Mouse (Mus musculus) naive thymus-derived CD4-positive, alpha-beta T cell, adult 2 months (primary cell): ENCODE data around the gene Cped1.

Experiments used
- DNase-seq: peaks from one replicate; pipeline ENCODE4 v3.0.0-alpha.2; 2011; ENCODE audit warnings: low read depth

Cped1 gene

DNA sequence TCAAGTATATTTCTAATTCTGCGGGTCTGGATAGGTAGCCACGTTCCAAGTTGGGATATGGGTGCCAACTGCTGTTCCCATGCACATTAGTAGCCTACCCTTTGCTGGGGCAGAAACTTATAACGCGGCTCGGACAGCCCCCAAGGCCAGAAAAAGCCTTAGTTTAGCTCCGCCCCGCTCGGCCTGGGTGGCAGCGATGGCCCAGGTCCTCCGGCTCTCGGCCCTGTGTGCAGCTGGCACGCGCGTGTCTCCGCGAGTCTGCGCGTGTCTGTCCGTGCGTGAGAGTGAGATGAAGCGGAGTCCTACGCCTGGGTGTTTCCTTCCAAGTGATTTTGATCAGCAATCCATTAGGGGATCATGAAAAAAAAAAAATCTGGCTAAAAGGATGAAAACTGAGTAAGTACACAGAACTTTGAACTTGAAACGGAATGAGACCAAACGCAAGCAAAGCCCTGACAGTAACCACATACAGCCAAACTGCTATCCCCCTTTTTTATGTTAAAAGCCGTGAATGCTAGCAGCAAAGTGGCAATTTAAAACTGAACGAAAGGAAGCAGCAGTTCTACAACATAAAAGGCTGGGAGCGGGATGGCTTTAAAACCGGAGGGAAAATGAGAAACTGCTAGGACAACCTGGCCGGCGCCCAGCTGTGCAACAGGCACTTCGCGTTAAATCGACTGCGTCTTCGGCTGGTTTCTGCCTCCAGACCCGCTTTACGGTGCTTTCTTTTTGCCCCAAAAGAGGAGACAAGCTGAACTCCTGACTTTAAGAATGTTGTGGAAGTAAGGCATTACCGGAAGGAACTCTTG, at the start of gene Cped1:
Gene Cped1, plus strand, starts transcription at position 185 of the 809 bp plus-strand sequence.
- DNase-seq = peak; percentile 14

DNA sequence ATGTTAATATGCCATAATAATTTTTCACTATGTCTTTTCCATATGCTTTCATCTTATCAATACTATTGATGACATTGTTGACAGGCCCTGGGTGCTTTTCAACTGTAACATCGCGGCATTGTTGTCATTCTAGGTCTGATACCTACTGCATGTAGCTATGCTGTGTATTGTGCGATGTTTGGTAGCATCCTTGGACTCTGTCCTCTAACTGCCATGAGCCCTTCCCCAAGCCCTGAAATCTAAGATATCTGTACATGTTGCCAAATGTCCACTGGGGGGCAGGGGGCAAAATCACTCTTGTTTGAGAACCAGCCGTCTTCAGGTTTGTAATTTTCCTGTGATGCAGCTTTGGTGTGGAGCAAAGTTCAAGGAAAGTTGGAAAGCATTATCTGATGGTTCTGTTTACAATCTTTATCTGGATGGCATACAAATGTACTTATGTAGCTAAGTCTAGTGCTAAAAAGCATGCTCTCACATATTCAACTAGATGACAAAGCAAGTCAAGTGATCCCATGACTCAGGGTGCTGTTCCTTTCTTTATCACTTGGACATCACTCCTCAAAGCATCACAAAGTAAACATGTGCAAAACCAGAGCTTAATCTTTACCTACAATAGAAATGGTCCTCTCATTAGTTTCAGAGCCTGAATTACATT, 47.6 kb upstream of the Cped1 start:
- DNase-seq = no peak

- peak; percentile 99 for DNase-seq
These were observed 36.4 kb upstream of the Cped1 start, which contains the start of gene Ing3 for GRCm38 (mm10) chr6:21949226-21949731. Gene Ing3 (plus strand): TSS chr6:21949571.

DNA sequence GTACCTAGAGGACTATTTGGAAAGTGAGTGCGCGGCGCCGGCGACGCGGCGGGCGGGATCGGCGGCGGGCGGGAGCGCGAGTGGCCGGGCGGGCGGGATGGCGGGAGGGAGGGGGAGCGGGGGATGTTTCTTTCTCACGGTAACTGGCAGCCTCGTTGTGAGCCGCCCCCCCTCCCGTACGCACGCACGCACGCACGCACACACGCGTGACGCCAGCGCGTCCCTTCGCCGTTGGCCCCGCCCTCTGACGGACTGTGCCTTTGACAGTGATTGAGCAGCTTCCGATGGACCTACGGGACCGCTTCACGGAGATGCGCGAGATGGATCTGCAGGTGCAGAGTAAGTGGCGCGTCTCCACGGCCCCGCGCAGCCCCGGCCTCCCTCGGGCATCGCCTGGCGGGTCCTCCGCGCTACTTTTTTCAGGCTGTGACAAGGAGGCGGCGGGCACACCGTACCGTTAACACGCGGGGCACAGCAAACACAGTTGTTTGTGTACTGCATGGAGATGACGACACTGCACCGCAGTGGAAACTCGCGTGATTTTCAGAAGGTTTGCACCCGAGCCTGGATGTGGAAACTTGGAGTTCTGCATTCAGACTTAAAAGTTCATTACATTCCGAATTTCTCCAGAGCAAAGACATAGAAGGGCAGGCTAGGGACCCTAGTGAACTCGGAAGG, 35.8 kb upstream of the Cped1 start:
- peak; percentile 99 for DNase-seq

GRCm38 (mm10) chr6:21950676-21951075, 35.0 kb upstream of the Cped1 start:
- DNase-seq = no peak

GRCm38 (mm10) chr6:21955468-21955867, 30.2 kb upstream of the Cped1 start:
- DNase-seq = no peak

DNA sequence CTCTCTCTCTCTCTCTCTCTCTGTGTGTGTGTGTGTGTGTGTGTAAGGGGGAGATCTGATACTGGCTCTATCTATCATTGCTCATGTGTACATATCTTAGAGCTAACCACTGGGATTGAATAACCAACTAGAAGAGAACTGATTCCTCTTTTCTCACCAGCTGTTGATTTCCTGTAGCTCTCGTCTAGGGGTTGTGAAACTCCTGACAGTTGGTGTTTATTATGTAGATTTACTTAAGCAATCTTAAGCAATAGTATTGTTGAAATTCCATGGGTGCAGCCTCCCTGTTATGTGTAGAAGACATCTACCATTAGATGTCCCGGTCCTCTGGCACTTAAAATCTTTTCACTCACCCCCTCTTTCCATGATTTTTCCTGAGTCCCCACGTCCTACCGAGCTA, 26.8 kb upstream of the Cped1 start:
- no peak for DNase-seq

DNA sequence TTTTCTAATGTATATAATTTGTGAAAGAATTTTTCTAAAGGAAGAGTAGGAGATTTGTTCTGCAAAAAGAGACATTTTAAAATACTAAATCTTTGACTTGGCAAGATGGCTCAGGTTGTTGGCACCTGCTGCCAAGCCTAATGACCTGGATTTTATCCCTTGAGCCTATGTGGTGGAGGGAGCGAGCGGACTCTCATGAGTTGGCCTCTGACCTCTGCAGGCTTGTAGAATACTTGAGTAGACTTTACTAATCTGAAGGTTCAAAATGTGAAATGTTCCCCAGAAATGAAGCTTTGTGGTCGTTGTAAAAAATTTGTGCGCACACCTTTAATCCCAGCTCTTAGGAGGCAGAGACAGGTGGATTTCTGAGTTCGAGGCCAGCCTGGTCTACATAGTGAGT, 25.8 kb upstream of the Cped1 start:
- DNase-seq = no peak

GRCm38 (mm10) chr6:21977532-21977931, 8.2 kb upstream of the Cped1 start:
- no peak for DNase-seq

- no peak for DNase-seq
These were observed 4.6 kb upstream of the Cped1 start for GRCm38 (mm10) chr6:21981114-21981513.

DNA sequence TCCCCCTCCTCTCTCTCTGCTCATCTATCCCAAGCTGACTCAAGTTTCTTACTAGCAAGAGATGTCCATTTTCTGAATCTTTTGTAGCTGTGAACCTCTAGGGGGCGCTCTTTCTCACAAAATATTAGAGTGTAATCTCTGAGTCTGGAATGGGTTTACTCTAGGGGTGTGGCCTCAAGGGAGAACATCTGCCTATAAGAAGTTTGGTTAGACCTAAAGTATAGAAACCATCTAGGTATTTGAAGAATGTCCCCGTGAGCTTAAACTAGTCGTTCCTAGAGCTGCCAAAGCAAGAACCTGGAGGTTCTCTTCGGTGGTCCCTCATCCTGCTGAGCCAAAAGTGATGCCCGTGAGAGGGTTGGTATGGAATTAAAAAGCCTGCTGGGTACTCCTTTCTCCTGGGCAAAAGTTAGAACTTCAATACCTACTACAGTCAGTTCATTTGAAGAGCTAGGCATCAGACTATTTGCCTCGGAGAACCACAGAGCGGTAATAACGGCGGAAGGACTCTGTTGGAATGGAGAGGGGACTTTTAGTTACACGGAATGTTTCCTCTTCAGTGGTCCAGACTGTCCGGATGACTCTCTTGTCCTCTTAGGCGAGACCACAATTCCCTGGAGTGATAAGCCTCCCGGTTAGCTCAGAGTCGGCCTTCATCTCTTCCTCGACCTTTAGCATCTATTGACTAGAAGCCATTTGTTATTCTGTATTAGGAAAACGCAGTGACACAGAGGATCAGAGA, 555 bp upstream of the Cped1 start:
- DNase-seq = peak; percentile 67

GRCm38 (mm10) chr6:21986660-21987331, 1.1 kb downstream of the Cped1 start:
- no peak for DNase-seq

DNA sequence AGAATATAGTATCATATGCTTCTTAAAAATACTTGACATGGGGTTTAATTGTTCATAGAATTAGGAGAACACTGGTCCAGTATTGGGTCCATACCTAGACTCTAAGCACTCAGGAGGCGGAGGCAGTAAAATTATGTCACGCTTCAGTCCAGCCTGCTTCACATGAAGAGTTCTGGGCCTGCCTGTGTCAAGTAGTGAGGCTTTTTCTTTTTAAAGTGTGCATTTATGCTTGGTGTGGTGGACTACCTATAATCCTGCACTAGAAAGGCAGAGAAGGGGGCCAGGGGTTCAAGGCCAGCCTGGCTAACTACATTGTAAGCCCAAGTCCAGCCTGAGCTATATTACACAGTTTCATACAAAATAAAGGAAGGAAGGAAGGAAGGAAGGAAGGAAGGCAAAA, 1.8 kb downstream of the Cped1 start:
- DNase-seq = no peak

DNA sequence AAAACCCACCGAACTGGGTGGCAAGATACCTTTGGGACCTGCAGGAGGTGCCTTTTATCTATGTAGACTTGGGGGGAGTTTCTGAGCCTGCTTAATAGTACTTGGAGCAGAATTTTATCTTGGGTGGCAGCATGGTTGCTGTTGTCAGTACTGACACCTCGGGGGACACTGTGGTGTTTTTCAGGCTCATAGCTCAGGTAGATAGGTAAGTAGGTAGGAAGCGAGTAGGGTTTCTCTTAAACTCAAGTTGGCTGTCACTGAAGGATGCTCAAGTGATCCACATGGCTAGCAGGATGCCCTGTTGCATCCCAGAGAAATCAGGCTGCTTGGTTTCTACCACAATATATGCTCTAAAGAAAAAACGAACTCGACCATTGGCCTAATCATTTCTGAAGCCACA, 2.6 kb downstream of the Cped1 start:
- no peak for DNase-seq

DNA sequence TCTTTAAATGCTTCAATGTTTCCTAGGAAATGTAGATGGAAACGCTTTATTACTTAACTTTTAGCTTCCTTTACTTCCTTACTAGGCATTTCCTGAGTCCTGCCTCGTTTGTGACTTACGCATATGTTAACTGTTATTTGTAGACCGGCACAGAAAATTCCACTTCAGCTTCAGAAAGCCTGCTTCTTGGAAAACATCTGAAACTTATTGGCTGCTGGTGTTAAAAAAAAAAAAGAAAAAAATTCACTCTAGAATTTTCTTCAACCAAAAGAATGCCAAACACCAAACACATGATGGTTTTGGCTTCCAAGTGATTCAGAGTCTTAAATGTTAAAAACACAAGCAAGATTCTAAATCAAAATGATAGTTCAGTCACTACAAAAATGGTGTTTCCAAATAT, 3.4 kb downstream of the Cped1 start:
- no peak for DNase-seq

DNA sequence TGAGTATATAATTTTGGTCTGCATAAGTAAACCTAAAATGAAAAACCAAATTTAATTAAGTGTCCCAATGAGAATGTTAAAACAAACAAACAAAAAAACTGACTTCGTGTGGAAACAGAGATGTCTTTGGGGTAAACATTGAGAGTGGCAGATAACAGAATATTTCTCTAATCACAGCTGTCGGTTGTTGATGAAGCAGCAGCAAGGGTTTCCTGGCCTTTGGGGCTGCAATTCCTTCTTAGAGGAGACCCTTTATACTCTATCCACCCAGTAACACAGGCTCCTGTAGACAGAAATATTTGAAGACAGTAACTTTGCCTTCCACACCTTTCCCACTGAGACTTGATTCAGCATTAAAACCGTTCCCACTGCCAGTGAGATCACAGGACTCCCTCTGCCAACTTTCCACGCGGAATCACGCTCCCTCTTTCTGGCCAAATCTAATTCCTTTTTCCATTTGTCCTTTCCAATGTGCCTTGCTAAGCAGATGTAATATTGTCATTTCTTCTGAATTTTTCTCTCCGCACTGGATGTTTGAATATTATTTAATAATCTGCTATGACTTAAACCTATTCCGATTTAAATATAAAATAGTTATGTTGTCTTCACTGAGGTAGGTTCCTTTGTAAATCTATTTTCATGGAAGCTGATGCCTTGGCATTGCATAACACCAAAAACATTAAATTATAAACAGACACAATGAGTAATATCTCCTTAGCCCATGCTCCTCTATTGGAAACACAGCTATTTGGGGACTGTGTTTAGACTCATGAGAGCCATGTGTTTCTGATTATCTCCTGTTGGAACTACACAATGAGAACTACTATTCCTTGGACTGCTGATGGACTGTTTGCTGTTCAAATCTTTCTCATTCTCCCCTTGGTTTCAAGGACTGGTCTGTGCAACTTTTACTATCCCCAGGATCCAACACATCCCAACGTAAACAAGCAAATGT, 4.7 kb downstream of the Cped1 start:
- DNase-seq = no peak

- DNase-seq = no peak
These were observed 5.4 kb downstream of the Cped1 start for GRCm38 (mm10) chr6:21991151-21991550.

DNA sequence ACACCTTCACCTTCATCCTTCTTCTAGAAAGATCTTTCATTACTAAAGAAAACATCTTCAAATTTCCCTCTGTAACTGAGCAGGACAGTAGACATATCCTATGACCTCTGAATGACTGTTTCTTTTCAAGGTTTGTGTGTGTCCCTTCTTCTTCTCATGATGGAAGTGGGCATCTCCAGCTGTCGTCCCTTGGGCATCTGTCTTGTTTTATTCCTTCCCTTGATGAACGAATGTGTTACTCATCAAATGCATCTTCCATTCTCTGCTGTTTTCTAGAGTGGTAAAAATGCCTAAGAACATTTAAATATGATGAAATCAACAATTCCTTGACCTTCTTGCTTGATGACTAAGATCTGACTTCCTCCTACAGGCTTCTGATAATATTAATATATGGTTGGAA, 7.4 kb downstream of the Cped1 start:
- no peak for DNase-seq

DNA sequence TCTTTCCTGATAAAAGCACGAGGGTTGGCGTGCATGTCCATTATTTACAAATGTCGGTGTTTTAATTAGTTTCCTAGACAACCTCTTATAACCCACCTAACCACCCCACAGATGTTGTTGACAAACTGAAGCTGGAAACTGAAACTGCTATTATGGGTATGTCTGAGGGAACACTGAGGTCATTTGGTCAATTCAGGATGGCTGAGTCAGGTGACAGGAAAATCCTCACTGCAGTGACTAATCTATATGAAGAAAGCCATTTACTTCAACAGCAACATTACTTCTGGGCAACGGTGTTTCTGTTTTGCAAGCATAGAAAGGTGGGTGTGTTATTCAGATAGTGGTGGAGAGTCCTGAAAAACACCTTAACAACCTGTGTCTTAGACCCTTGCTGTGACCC, 12.4 kb downstream of the Cped1 start:
- DNase-seq = no peak

DNA sequence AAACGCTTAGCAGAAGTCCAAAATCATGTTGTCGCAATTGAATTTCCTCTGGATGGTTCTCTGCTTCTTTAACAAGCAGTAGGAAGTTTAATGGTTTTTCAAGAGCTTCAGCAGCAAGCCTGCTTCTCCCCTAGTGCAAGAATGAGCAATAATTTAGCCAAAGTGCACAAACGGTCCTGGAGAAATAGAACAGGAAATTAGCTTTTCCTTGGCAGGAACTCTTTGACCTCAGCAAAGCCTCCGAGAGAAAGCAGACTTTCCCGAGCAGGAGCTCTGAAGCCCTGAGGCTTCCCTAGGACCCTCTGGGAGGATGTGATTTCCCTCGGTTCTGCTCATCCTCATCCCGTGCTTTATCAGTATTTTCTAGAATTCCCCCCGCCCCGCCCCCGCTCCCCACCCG, 13.3 kb downstream of the Cped1 start:
- no peak for DNase-seq
